Mouse (Mus musculus) heart, postnatal 0 days (tissue): ENCODE data around the gene Tigit. TPM values are rescaled to one million over a fixed set of nuclear protein-coding genes. Genes with fewer than 3 reads are reported as not detected.

ENCODE experiments used
- ATAC-seq: fragments of 200-750 bp; cut with Nextera tagmentation; 2 replicates; pipeline ENCODE4 v1.8.0; 2017; ENCODE audit warnings: low read depth, moderate number of reproducible peaks, moderate library complexity; ENCODE audit not compliant: insufficient read depth
- DNase-seq: peaks from one replicate; pipeline ENCODE4 v3.0.0-alpha.2; 2016; ENCODE audit warnings: low spot score
- H3K27ac ChIP-seq: fragments of 300-500 bp; sonication (generic); 2 replicates; pipeline ENCODE4 v1.5.1; 2014; ENCODE audit warnings: low read depth, mild to moderate bottlenecking
- H3K27me3 ChIP-seq: fragments of 300-500 bp; sonication (generic); 2 replicates; pipeline ENCODE4 v1.6.1; 2014; ENCODE audit warnings: low read length, mixed read lengths; ENCODE audit not compliant: control insufficient read depth, insufficient read depth
- H3K36me3 ChIP-seq: fragments of 300-500 bp; sonication (generic); replicated peaks from 2 replicates; pipeline ENCODE4 v1.6.1; 2014; ENCODE audit warnings: low read length, mixed read lengths; ENCODE audit not compliant: control insufficient read depth, insufficient read depth
- H3K4me1 ChIP-seq: fragments of 300-500 bp; sonication (generic); 2 replicates; pipeline ENCODE4 v1.6.1; 2014; ENCODE audit warnings: antibody characterized with exemption; ENCODE audit not compliant: control insufficient read depth, insufficient read depth
- H3K4me2 ChIP-seq: fragments of 300-500 bp; sonication (generic); 2 replicates; pipeline ENCODE4 v1.6.1; 2014; ENCODE audit warnings: low read depth, mild to moderate bottlenecking, low read length, moderate library complexity
- H3K4me3 ChIP-seq: fragments of 300-500 bp; sonication (generic); 2 replicates; pipeline ENCODE4 v1.5.1; 2014; ENCODE audit warnings: low read depth, low read length
- H3K9ac ChIP-seq: fragments of 300-500 bp; sonication (generic); replicated peaks from 2 replicates; pipeline ENCODE4 v1.6.1; 2014; ENCODE audit warnings: low read depth, low read length, mixed read lengths
- H3K9me3 ChIP-seq: fragments of 300-500 bp; sonication (generic); replicated peaks from 2 replicates; pipeline ENCODE4 v1.6.1; 2016; ENCODE audit warnings: low read length; ENCODE audit not compliant: control insufficient read depth
- CTCF ChIP-seq: IDR thresholded peaks from 2 replicates; pipeline ENCODE4 v1.5.1; 2016; ENCODE audit warnings: antibody characterized with exemption, control low read depth, low read depth
- EP300 ChIP-seq: IDR thresholded peaks from 2 replicates; pipeline ENCODE4 v1.6.1; 2016; ENCODE audit warnings: antibody characterized with exemption, low read depth
- WGBS: fragments of 180-500 bp; shearing (Covaris S2); extraction: QIAGEN DNeasy Blood & Tissue Kit; methylation state at CpG from one replicate; pipeline ENCODE4 v1.1.7; 2014; 5-methylcytosine and 5-hydroxymethylcytosine counted together
- polyA plus RNA-seq: library from polyadenylated mRNA; unstranded; fragments of >200 nt; fragmentation: Nextera tagmentation; extraction: Ambion mirVana; gene quantifications from 2 replicates; pipeline ENCODE4 v1.2.1, GENCODE M21; 2015
- total RNA-seq: library from RNA; depleted of rRNA; stranded (reverse); fragments of >200 nt; gene quantifications from 2 replicates; pipeline ENCODE4 v1.2.3, GENCODE M21; 2014; ENCODE audit warnings: low replicate concordance

Tigit gene
- total and polyA plus RNA-seq, 2 experiments from 2014 or later, result not detected

DNA sequence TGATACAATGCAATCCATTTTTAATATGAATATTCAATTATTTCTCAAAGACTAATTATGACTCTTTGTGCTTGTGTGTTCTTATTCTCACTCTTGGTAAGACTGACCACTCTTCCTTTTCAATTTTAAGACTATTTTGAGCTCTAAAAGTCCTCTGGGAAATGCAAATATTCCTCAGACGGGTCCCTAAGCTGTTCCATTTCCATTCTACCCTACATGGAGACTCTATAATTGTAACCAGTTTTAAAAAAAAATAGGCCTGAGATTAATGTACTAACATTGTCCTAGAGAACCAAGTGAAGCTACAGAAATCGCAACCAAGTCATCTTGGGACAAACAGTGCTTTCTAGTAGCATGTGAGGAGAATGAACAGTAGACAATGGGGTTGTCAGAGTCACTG, 10.7 kb downstream of the Tigit start:
- Histone ChIP-seq H3K4me3 (no peak overlapping the region), H3K4me1 (no peaks in the 10 kb centered on the region), H3K27me3 (no peaks in the 10 kb centered on the region), H3K4me2 (no peak overlapping the region), H3K36me3 (no peaks in the 10 kb centered on the region), H3K27ac (no peak overlapping the region), H3K9me3 (no peaks in the 10 kb centered on the region), H3K9ac (no peak overlapping the region)
- DNase-seq, result no peak
- 75% methylated on average over 2 of the region's 2 CpGs for WGBS
- no peak for ATAC-seq
- TF ChIP-seq EP300 (no peak), CTCF (no peak)

DNA sequence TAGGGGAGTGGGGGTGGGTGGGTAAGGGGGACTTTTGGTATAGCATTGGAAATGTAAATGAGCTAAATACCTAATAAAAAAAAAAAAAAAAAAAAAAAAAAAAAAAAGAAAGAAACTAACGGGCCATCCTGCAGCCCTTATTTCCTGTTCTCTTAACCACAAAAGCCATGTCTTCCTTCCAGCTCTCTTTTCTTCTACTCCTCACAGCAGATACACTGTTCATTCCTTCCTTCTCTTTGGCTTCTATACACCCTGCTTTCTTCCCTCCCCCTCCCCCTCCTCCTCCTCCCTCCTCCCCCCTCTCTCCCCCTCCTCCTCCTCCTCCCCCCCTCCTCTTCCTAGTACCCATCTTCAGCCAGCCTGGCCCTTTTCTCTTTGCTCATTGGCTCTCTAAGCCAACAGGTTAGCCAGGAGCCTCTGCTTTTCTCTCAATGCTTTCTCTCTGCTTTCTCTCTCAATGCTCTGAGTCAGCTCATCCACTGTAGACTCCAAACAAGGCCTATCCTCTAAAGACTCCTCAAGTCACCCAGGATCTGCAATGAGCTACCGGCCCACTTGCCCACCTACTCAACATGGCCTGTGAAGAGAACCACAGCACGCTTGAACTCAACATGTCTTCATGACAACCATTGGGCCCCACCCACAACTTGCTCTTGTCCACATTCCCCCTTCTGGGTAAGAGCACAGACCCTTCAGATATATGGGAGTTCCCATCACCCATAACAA, 13.4 kb downstream of the Tigit start:
- Histone ChIP-seq H3K27ac (no peak overlapping the region), H3K4me1 (0 out of 2 replicates have a peak, but pooled peaks cover 4% of the 10 kb centered on the region), H3K9ac (no peak overlapping the region), H3K36me3 (no peaks in the 10 kb centered on the region), H3K9me3 (no peaks in the 10 kb centered on the region), H3K4me3 (no peak overlapping the region), H3K27me3 (no peaks in the 10 kb centered on the region), H3K4me2 (no peak overlapping the region)
- WGBS, result 96% methylated on average over 2 of the region's 3 CpGs
- ATAC-seq, result no peak
- no peak for DNase-seq
- TF ChIP-seq CTCF (no peak), EP300 (no peak)

DNA sequence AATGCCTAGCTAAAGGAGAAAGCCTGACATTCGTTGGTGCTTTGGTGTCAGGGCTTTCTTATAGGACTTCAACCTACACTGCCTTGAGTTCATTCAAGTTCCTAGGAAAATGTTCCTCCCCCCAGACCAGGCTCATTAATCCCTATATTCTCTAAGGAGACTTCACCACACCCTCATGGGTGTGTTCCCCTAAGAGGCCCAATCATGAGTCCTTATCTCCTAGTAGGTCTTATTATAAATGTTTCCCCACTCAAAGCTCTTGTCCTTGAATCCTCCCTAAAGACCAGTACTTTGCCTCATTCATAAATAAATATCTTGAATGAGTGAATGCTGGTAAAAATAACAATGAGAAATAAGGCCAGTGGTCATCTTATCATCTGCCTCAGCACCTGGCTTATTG, 16.3 kb downstream of the Tigit start:
- no peaks in the 10 kb centered on the region for H3K27me3 ChIP-seq
- H3K9me3 ChIP-seq, result no peaks in the 10 kb centered on the region
- no peak overlapping the region for H3K9ac ChIP-seq
- 89% methylated on average over 1 of the region's 1 CpGs for WGBS
- no peak overlapping the region for H3K4me2 ChIP-seq
- TF ChIP-seq EP300, result no peak
- no peak for TF ChIP-seq CTCF
- H3K27ac ChIP-seq, result no peak overlapping the region
- DNase-seq (no peak), ATAC-seq (no peak)
- 0 out of 2 replicates have a peak, but pooled peaks cover 4% of the 10 kb centered on the region for H3K4me1 ChIP-seq
- no peak overlapping the region for H3K4me3 ChIP-seq
- no peaks in the 10 kb centered on the region for H3K36me3 ChIP-seq

DNA sequence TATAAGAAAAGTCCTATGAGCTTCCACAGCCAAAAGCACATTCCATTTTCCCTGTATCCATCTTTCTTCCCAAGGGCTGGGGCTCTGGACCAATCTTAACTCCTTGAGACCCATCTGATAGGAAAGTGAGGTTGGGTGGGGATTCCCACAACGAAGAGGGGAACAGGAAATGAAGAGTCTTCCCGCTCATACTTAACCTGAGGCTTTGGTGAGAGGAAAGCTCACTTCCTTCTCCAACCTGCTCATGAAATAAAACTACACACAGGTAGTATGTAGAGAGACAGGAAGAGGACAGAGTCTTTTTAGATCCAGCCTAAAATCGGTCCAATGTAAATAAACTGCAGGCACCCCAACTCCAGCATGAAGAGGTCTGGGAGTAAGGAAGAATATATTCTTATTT, 17.0 kb downstream of the Tigit start:
- WGBS, result 76% methylated on average over 3 of the region's 3 CpGs
- ATAC-seq, result no peak

DNA sequence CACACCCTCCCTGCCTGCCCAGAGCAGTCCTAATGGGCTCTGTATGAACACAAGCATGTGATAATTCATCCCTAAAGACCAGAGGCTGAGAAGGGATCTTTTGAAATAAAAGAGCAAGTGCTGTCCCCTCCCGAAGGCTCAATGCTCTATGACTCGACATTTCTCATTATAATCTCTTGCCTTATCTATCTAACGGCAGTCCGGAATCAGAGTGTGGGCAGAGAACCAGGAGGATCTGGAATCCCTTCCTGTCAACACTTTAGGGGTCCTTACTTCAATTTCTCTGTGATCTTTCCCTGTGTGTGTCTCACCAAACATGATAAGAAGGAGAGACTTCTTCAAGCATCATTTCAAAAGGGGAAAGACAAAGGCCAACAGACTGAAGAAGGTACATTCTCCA, 18.1 kb downstream of the Tigit start:
- TF ChIP-seq EP300, result no peak
- TF ChIP-seq CTCF, result no peak
- WGBS, result 18% methylated on average over 4 of the region's 4 CpGs
- DNase-seq, result no peak
- H3K9me3 ChIP-seq, result no peaks in the 10 kb centered on the region
- ATAC-seq, result no peak
- H3K36me3 ChIP-seq, result no peaks in the 10 kb centered on the region
- no peak overlapping the region for H3K4me3 ChIP-seq
- H3K4me1 ChIP-seq, result 0 out of 2 replicates have a peak, but pooled peaks cover 4% of the 10 kb centered on the region
- H3K27me3 ChIP-seq, result no peaks in the 10 kb centered on the region
- no peak overlapping the region for H3K9ac ChIP-seq
- no peak overlapping the region for H3K27ac ChIP-seq
- no peak overlapping the region for H3K4me2 ChIP-seq

More for the DNA sequence above, 17.0 kb downstream of the Tigit start:
- Histone ChIP-seq H3K36me3 (no peaks in the 10 kb centered on the region), H3K9me3 (no peaks in the 10 kb centered on the region), H3K4me1 (0 out of 2 replicates have a peak, but pooled peaks cover 4% of the 10 kb centered on the region), H3K4me3 (no peak overlapping the region), H3K27ac (no peak overlapping the region), H3K4me2 (no peak overlapping the region), H3K9ac (no peak overlapping the region), H3K27me3 (no peaks in the 10 kb centered on the region)
- no peak for DNase-seq
- no peak for TF ChIP-seq CTCF
- no peak for TF ChIP-seq EP300

DNA sequence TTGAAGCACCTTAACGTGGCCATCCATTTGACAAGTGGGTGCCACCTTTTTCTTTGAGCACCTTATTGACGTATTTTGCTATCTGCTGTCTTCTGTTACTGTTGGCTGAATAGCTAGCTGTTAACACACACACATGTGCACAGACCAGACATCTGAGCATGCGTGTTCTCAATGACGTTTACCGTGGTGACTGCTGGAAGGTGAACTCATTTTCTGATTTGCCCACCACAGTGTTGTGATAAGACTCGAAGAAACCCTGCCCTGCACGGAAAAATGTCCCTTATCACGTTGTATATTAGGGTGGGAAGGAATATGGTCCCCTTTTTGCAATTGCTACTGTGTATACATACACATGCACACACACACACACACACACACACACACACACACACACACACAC, 22.7 kb downstream of the Tigit start:
- H3K4me1 ChIP-seq, result 0 out of 2 replicates have a peak, but pooled peaks cover 4% of the 10 kb centered on the region
- no peaks in the 10 kb centered on the region for H3K9me3 ChIP-seq
- DNase-seq, result no peak
- no peak overlapping the region for H3K4me2 ChIP-seq
- ATAC-seq, result no peak
- H3K27me3 ChIP-seq, result no peaks in the 10 kb centered on the region
- TF ChIP-seq EP300, result no peak
- TF ChIP-seq CTCF, result no peak
- peaks cover 8% of the 10 kb centered on the region; the same call in 1 of the 2 replicates for H3K36me3 ChIP-seq
- WGBS, result 50% methylated on average over 8 of the region's 8 CpGs
- no peak overlapping the region for H3K27ac ChIP-seq
- no peak overlapping the region for H3K4me3 ChIP-seq
- H3K9ac ChIP-seq, result no peak overlapping the region
